29 mouse cellular contexts compared by ENCODE assay signal in genomic region chr9:120037414-120037813, GRCm38 (mm10). TPM values are rescaled to one million over a fixed set of nuclear protein-coding genes. Genes with fewer than 3 reads are reported as not detected.
DNase-seq lines count a peak whose midpoint lies in the region; ATAC-seq and TF ChIP-seq lines count a peak whose summit lies in the region.
"Had no signal": no experiment of that assay in that cellular context is flagged by ENCODE, and none has a peak within 500 bp of the region (broad histone marks: within the 10 kb centered on the region; RNA-seq: fewer than 3 reads in every experiment).

No protein-coding gene starts in this region.

- no peak overlapping the region for H3K9ac ChIP-seq in lung, postnatal 0 days (replicated peaks; ENCODE audit: low read depth)
- H3K9ac ChIP-seq: embryonic facial prominence, embryonic 12.5 days; heart, embryonic 12.5 days; midbrain, embryonic 13.5 days; neural tube, embryonic 13.5 days; stomach, embryonic 15.5 days had no signal

- no peaks in the 10 kb centered on the region for H3K9me3 ChIP-seq in lung, postnatal 0 days (ENCODE audit: low read length)
- H3K9me3 ChIP-seq: embryonic facial prominence, embryonic 12.5 days; midbrain, embryonic 13.5 days; neural tube, embryonic 13.5 days; stomach, embryonic 15.5 days had no signal

- peak; percentile 14 for DNase-seq in kidney, adult 2 months
- DNase-seq in kidney, adult 11 months = no peak
- peak; percentile 26 for DNase-seq in lung, postnatal 36 days
- DNase-seq in lung, postnatal 0 days (ENCODE audit: low spot score) = no peak
- DNase-seq in ovary, postnatal 10 days (ENCODE audit: low spot score) = no peak
- DNase-seq in testis, postnatal 10 days (ENCODE audit: low spot score) = no peak
- DNase-seq: adrenal gland, postnatal 36 days; cerebellum, adult 8-10 months; gastrocnemius, postnatal 36 days; kidney, adult 8-10 months; kidney, postnatal 14 days; lung, adult 2 months; lung, postnatal 4 days had no signal

- no peaks in the 10 kb centered on the region for H3K4me1 ChIP-seq in kidney, adult 2 months (ENCODE audit: control insufficient read depth, insufficient read depth, low read length)
- no peaks in the 10 kb centered on the region for H3K4me1 ChIP-seq in lung, postnatal 0 days (ENCODE audit: insufficient read depth, low read depth, low read length)
- H3K4me1 ChIP-seq: embryonic facial prominence, embryonic 12.5 days; heart, embryonic 12.5 days; midbrain, embryonic 13.5 days; neural tube, embryonic 13.5 days; stomach, embryonic 15.5 days had no signal

- no peaks in the 10 kb centered on the region for H3K36me3 ChIP-seq in kidney, adult 2 months (ENCODE audit: control insufficient read depth, insufficient read depth, low read length)
- H3K36me3 ChIP-seq in lung, postnatal 0 days (ENCODE audit: insufficient read depth, low read length) = no peaks in the 10 kb centered on the region
- no peaks in the 10 kb centered on the region for H3K36me3 ChIP-seq in macrophage (ENCODE audit: inconsistent target)
- H3K36me3 ChIP-seq: embryonic facial prominence, embryonic 12.5 days; heart, embryonic 12.5 days; midbrain, embryonic 13.5 days; neural tube, embryonic 13.5 days; stomach, embryonic 15.5 days had no signal

- H3K27me3 ChIP-seq in kidney, adult 2 months (replicated peaks; ENCODE audit: control insufficient read depth, insufficient read depth, low read length) = no peaks in the 10 kb centered on the region
- H3K27me3 ChIP-seq in lung, postnatal 0 days (replicated peaks; ENCODE audit: insufficient read depth, low read length) = no peaks in the 10 kb centered on the region
- H3K27me3 ChIP-seq: embryonic facial prominence, embryonic 12.5 days; heart, embryonic 12.5 days; midbrain, embryonic 13.5 days; neural tube, embryonic 13.5 days; stomach, embryonic 15.5 days had no signal

- ATAC-seq in lung, postnatal 0 days = no peak
- ATAC-seq: forebrain, embryonic 14.5 days; midbrain, embryonic 13.5 days had no signal

- no peak for TF ChIP-seq EP300 in lung, postnatal 0 days (IDR thresholded peaks at IDR 0.05)

- no peak overlapping the region for H3K27ac ChIP-seq in kidney, adult 2 months (ENCODE audit: insufficient read depth, low read depth, low read length)
- no peak overlapping the region for H3K27ac ChIP-seq in lung, postnatal 0 days (ENCODE audit: low read length)
- peak overlapping the region; percentile 34 for H3K27ac ChIP-seq in macrophage
- H3K27ac ChIP-seq: embryonic facial prominence, embryonic 12.5 days; midbrain, embryonic 13.5 days; neural tube, embryonic 13.5 days; stomach, embryonic 15.5 days had no signal

- no peak overlapping the region for H3K4me2 ChIP-seq in lung, postnatal 0 days (replicated peaks; ENCODE audit: low read depth, low read length)
- H3K4me2 ChIP-seq: embryonic facial prominence, embryonic 12.5 days; heart, embryonic 12.5 days; midbrain, embryonic 13.5 days; neural tube, embryonic 13.5 days; stomach, embryonic 15.5 days had no signal

- no peaks in the 10 kb centered on the region for H3K79me2 ChIP-seq in macrophage (ENCODE audit: inconsistent target)

- no peak overlapping the region for H3K4me3 ChIP-seq in kidney, adult 2 months (ENCODE audit: insufficient read depth, low read depth, low read length)
- no peak overlapping the region for H3K4me3 ChIP-seq in lung, postnatal 0 days (ENCODE audit: low read depth, low read length)
- no peak overlapping the region for H3K4me3 ChIP-seq in macrophage (ENCODE audit: inconsistent target)
- H3K4me3 ChIP-seq: embryonic facial prominence, embryonic 12.5 days; erythroblast, embryonic 14.5 days; heart, embryonic 12.5 days; midbrain, embryonic 13.5 days; neural tube, embryonic 13.5 days; stomach, embryonic 15.5 days had no signal

- TF ChIP-seq CTCF in kidney, adult 2 months (conservative IDR thresholded peaks at IDR 0.05; ENCODE audit: insufficient read depth, insufficient read length, low read depth, low read length) = no peak
- TF ChIP-seq CTCF in lung, postnatal 0 days (IDR thresholded peaks at IDR 0.05) = no peak

- TF ChIP-seq POLR2A in kidney, adult 2 months (IDR thresholded peaks at IDR 0.05; ENCODE audit: low read depth, low read length) = no peak

- WGBS in kidney, adult 2 months = 76% methylated on average over 7 of the region's 7 CpGs
- WGBS in lung, postnatal 0 days = 75% methylated on average over 7 of the region's 7 CpGs
- WGBS in macrophage (ENCODE audit: missing documents) = 30% methylated on average over 7 of the region's 7 CpGs

RNA-seq across cellular contexts. Expression of gene Xirp1, which starts 14.0 kb away (rescaled TPM):
- 0.18 and 0.94 TPM in 2 replicates for polyA plus RNA-seq in kidney, adult 2 months (2012; rRNA removed)
- polyA plus RNA-seq in lung, postnatal 0 days (2015; fragmentation: Nextera tagmentation; extraction: Ambion mirVana) = 0.21 and 0.35 TPM in 2 replicates
- total RNA-seq in macrophage (2018; cell fraction: chromatin; rRNA removed) = not detected
- total RNA-seq in macrophage (2018; cell fraction: cytosol; rRNA removed) = not detected
- not detected for total RNA-seq in macrophage (2018; cell fraction: nucleus; rRNA removed)
- polyA plus RNA-seq in macrophage (2018) = not detected in 3 replicates
- total RNA-seq: common myeloid progenitor, adult 5-6 weeks had no signal
- polyA plus RNA-seq: erythroblast, embryonic 14.5 days; forebrain, embryonic 14.5 days; thymus, postnatal 0 days had no signal

RNA-seq across cellular contexts. Expression of gene Cx3cr1, which starts 32.3 kb away (rescaled TPM):
- 5.5 and 6.1 TPM in 2 replicates for polyA plus RNA-seq in kidney, adult 2 months (2012; rRNA removed)
- 8.0 and 9.3 TPM in 2 replicates for polyA plus RNA-seq in lung, postnatal 0 days (2015; fragmentation: Nextera tagmentation; extraction: Ambion mirVana)
- total RNA-seq in macrophage (2018; cell fraction: chromatin; rRNA removed) = 1 to 10 TPM in 1 of 26 experiments, under 1 TPM in 7, not detected in 18; 0.17 to 5.4 (median 0.26) TPM
- under 1 TPM; 0.17 to 0.76 (median 0.39) TPM for total RNA-seq in macrophage (2018; cell fraction: cytosol; rRNA removed)
- total RNA-seq in macrophage (2018; cell fraction: nucleus; rRNA removed) = 1 to 10 TPM in 4 of 26 experiments, under 1 TPM in 21, not detected in 1; 0.30 to 2.9 (median 0.58) TPM
- 0.66 to 3.0 TPM (median 0.75 TPM) in 3 replicates for polyA plus RNA-seq in macrophage (2018)

RNA-seq across cellular contexts. Expression of gene Csrnp1, which starts 53.0 kb away (rescaled TPM):
- polyA plus RNA-seq in kidney, adult 2 months (2012; rRNA removed) = 14.8 and 24.2 TPM in 2 replicates
- 9.4 and 10.5 TPM in 2 replicates for polyA plus RNA-seq in lung, postnatal 0 days (2015; fragmentation: Nextera tagmentation; extraction: Ambion mirVana)
- 100 to 1,000 TPM in 15 of 26 experiments, 10 to 100 TPM in 10, 1 to 10 TPM in 1; 10.0 to 493 (median 150) TPM for total RNA-seq in macrophage (2018; cell fraction: chromatin; rRNA removed)
- 100 to 1,000 TPM in 12 of 26 experiments, 10 to 100 TPM in 13, 1 to 10 TPM in 1; 8.5 to 831 (median 91.1) TPM for total RNA-seq in macrophage (2018; cell fraction: cytosol; rRNA removed)
- 100 to 1,000 TPM in 18 of 26 experiments, 10 to 100 TPM in 8; 12.4 to 779 (median 246) TPM for total RNA-seq in macrophage (2018; cell fraction: nucleus; rRNA removed)
- 5.0 to 8.4 TPM (median 8.0 TPM) in 3 replicates for polyA plus RNA-seq in macrophage (2018)

RNA-seq across cellular contexts. Expression of gene Ccr8, which starts 54.5 kb away (rescaled TPM):
- polyA plus RNA-seq in kidney, adult 2 months (2012; rRNA removed) = 0.10 and 0.33 TPM in 2 replicates
- 0.23 TPM in 2 replicates for polyA plus RNA-seq in lung, postnatal 0 days (2015; fragmentation: Nextera tagmentation; extraction: Ambion mirVana)
- not detected for total RNA-seq in macrophage (2018; cell fraction: chromatin; rRNA removed)
- total RNA-seq in macrophage (2018; cell fraction: cytosol; rRNA removed) = not detected
- total RNA-seq in macrophage (2018; cell fraction: nucleus; rRNA removed) = not detected
- not detected in 3 replicates for polyA plus RNA-seq in macrophage (2018)
- total RNA-seq: adrenal gland, postnatal 36 days; common myeloid progenitor, adult 5-6 weeks; gastrocnemius, postnatal 36 days; heart, postnatal 25 days; layer of hippocampus, postnatal 14 days; left cerebral cortex, postnatal 25 days; liver, adult 2 months had no signal
- polyA plus RNA-seq: C2C12; erythroblast, embryonic 14.5 days; forebrain, embryonic 14.5 days; heart, embryonic 12.5 days; midbrain, embryonic 13.5 days; neural tube, embryonic 13.5 days; urinary bladder, adult 2 months had no signal

Comparison
In these comparisons a context has a peak if more than half of its experiments do, and no peak if none do; other contexts are left out.
1. DNase-seq: peak in kidney, adult 2 months (single experiment) and lung, postnatal 36 days (single experiment); none in kidney, adult 11 months (single experiment), lung, postnatal 0 days (single experiment), ovary, postnatal 10 days (single experiment) and testis, postnatal 10 days (single experiment).